Mouse (Mus musculus) frontal cortex, postnatal 25 days (tissue): ENCODE results near the gene Vpreb3.

Experiments
- DNase-seq, 2 experiments: peaks; one replicate each; pipeline ENCODE4 v3.0.0; 2022; ENCODE audit warnings: low spot score in 2 of 2

The Vpreb3 gene

GRCm38 (mm10) chr10:75932081-75932678 lies 10.7 kb upstream of the Vpreb3 start:
- DNase-seq, result no peak

DNA sequence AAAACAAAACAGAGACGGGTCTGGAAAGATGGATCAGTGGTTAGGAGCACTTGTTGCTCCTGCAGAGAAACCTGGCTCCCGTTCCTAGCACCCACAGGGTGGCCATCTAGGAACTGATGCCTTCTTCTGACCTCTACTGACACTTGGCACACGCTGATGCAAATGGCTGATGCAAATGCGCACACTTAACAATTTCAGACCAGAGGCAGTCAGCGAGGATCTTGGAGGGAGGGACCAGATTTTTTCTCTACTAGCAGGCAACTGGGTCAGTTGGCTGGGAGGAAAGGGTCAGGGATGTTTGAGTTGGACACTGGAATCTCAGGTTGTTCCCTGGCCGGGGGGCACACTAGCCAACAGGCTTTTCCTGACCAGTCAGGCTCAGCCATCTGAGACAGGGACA lies 10.0 kb upstream of the Vpreb3 start, which contains the start of gene Chchd10:
TSS of gene Chchd10 (plus strand) at position 240 of the 400 bp plus-strand sequence.
- no peak for DNase-seq

DNA sequence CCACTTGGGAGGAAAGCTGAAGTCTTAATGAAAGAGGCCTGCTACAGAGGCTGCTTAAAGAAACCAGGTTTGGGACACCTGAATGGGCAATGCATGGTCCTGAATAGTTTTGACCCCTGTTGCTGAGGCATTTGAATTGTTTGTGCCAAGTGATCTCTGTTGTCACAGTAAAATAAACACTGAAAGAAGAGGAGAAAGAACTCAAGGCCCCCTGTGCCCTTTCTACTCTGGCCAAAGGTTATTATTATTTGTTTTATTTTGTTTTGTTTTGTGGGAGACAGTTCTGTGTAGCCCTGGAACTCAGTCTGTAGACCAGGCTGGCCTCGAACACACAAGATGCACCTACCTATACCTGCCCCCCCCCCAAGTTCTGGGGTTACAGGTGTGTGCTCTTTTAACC lies 7.9 kb upstream of the Vpreb3 start:
- DNase-seq, result no peak

DNA sequence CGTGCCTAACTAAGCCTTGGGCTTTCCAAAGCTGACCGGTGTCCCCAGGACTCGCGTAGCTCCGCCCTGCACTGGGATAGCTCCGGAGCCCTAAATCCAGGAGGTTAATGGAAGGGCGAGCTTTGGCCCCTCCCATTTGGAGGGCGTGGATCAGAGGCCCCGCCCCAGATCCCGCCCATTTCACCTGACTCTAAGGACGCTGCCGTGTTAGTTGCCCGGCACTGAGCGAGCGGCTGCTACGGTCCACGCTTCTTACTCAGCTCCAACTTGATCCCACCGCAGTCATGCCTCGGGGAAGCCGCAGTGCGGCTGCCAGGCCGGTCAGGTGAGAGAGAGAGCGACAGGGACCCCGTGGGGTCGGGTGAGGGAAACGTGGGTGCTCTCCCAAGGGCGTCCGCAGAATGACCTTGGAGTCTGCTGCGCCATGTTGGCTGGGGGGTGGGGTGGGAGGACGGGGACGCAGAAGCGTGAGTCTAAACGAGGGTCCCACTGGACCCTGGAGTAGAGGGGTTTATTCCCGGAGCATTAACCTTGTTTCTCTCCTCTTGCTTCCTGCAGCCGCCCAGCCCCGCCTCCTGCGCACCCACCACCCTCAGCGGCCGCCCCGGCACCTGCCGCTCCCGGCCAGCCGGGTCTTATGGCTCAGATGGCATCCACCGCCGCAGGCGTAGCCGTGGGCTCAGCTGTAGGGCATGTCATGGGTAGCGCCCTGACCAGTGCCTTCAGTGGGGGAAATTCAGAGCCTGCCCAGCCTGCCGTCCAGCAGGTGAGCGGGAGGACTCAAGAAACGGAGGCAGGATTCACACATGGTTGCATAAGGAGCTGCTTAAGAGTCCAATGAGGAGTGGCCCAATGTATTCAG lies 6.9 kb upstream of the Vpreb3 start, which contains the start of gene Mmp11:
TSS of gene Mmp11 (minus strand) at position 817 of the 862 bp plus-strand sequence.
- peak; percentile 55 to 62 for DNase-seq

DNA sequence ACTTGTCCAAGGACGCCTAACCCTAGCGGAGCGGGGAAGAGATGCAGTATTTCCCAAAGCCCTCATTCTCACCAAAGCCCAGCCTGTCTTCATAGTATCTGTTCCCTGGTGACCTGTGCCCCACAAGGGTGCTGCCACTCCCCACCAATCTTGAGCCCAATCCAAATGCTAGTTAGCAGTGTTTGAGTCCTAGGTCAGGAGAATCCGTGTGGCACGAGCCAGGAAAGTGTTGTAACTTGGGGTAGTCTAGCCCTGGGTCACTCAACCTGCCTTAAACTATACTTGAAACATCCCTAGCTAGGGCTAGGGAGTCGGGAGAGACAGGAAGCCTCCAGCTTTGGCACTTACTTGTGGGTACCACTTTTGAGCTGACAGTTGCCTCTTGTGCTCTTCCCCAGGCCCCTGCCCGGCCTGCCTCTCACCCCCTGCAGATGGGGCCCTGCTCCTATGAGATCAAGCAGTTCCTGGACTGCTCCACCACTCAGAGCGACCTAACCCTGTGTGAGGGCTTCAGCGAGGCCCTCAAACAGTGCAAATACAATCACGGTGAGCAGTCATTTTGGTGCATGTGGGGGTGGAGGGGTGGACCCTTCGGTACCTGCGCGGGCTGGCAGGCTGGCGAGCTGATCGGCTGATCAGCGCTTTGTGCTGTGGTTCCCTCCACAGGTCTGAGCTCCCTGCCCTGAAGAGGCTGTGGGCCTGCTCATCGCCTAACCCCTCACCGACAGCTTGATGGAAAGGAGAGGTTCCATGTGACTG lies 5.8 kb upstream of the Vpreb3 start:
- no peak for DNase-seq

- DNase-seq, result no peak
Measured at GRCm38 (mm10) chr10:75937851-75938643, 4.8 kb upstream of the Vpreb3 start.

DNA sequence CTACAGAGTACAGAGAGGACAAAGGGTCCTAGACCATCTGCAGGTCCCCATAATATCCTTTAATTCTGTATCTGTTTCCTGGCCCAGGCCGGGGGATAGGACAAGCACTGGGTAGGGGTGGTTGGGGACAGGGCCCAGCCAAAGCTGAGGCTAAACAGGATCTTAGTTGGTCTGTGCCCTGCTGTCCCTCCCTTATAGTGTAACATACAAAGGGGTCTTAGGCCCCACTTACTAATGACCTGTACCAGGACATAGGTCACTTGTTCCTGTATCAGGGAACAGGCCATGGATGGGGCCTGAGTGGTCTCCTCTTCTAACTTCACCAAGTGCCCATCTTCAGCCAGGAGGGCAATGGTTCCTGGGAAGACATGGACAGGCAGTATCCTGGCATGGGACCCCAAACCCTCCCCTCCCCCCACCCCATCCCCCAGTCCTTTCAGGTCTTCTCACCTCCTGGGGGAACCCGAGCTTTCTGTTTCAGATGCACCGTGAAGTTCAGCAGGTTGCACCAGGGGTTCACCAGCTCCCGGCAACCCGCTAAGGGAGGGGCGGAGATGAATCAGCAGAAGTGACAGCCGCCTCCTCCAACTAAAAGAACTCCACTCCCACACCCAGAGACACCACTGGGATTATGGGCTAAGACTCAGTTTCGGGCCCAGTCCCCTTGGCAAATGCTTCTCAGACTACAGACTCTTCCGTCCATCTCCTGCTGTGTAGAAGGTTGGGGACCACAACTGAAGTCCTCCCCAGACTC lies 3.2 kb upstream of the Vpreb3 start:
- DNase-seq, result no peak

- DNase-seq, result no peak
Measured at GRCm38 (mm10) chr10:75940520-75940919, 2.3 kb upstream of the Vpreb3 start, which contains the start of gene Gm867. Gene Gm867, minus strand, starts transcription at chr10:75940672.

- no peak for DNase-seq
Measured at GRCm38 (mm10) chr10:75941042-75941824, 1.6 kb upstream of the Vpreb3 start.

DNA sequence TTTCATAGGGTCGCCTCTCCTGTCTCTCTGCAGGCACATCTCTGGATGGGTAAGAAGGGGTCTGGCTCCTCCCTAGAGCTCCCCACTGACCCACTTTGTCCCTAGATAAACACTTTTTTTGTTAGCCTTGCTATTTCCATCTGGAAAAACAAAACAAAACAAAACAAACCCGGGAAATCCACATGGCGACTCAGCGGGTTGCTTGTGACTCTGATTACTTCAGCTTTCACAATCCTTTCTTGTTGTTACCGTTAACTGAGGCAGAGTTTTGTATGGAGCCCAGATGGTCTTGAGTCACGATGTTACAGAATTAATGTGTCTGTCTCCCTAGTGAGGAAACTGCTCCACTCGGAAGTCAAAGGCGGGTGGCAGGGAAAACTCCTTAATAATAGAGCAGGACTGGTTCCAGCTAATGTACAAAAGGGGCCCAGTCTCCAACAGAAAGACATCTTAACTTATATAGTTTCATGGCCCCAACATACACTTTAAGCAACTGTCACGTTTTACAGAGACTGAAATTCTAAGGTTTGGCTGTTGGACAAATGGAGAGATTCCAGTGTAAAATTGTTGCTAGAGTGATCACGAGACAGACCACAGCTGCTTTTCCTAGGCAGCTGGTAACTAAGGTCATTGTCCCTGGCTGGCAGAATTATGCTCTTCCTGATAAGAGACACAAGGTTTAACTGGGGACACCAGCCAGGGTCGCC lies 1.4 kb downstream of the Vpreb3 start:
- no peak for DNase-seq

- no peak for DNase-seq
Measured at GRCm38 (mm10) chr10:75945213-75945612, 2.4 kb downstream of the Vpreb3 start.

DNA sequence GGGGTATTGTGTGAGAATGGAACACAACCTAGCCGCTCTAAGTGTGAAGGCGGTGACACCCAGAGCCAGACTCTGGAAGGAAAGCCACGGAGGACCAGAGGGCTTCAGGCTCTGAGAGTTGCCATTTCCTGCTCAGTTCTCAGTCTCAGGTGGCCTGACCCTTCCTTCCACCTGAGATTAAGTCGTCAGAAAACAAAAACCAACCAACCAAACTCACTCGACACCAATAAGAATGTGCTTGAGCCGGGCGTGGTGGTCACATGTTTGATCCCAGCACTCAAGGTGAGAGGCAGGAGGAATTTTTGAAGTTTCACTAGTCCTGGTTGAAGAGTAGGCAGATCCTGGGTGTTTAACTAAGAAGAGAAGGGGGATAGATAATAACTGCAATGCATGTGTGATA lies 3.0 kb downstream of the Vpreb3 start:
- DNase-seq, result no peak

DNA sequence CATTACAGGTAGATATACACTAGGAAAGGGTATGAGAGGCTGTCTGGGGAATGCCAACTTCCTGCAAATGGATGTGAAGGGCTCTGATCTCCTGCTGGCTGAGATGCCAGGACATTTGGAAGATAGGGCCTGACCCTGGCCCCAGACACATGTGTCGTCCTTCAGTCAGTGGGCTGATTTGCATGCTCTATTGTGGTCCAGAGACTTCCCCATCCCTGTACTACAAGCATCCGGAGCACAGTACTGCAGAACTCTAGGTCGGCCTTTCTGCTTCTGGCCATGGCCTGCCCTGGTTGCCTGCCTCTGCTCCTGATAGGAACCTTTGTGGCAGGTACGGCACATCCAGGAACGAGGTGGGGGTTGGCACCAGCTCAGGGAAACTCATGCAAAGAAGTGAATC lies 5.2 kb downstream of the Vpreb3 start:
- no peak for DNase-seq

- DNase-seq, result no peak
Measured at GRCm38 (mm10) chr10:75949053-75950045, 6.5 kb downstream of the Vpreb3 start.

GRCm38 (mm10) chr10:75950791-75951210 lies 7.9 kb downstream of the Vpreb3 start:
- DNase-seq, result no peak

- no peak for DNase-seq
Measured at GRCm38 (mm10) chr10:75951424-75952050, 8.7 kb downstream of the Vpreb3 start.

DNA sequence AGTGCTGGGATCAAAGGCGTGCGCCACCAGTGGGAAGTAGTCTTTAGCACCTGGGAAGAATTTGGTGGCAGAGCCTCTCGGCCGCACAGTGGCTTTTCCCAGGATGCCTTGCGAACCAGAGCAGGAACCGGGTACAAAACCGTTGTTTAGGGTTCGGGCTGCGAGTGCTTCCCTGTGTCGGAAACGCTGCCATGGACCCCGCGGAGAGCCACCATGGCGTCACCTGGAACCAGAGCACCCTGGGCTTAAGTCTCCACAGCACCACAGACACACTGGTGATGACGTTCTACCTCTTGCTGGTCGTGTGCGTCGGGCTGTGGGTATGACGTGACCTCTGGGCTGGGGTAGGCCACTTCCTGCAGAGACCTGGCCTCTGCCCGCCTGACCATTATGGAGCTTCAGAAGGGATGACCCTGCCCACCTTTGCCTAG lies 11.5 kb downstream of the Vpreb3 start, which contains the start of gene Gm5134:
TSS of gene Gm5134 (plus strand) at position 134 of the 431 bp plus-strand sequence.
- no peak for DNase-seq
